Mouse (Mus musculus) heart, adult 11 months (tissue): ENCODE results near the gene Itga9.

ENCODE experiments used
- DNase-seq: peaks from one replicate; pipeline ENCODE4 v3.0.0; 2022

The Itga9 gene

DNA sequence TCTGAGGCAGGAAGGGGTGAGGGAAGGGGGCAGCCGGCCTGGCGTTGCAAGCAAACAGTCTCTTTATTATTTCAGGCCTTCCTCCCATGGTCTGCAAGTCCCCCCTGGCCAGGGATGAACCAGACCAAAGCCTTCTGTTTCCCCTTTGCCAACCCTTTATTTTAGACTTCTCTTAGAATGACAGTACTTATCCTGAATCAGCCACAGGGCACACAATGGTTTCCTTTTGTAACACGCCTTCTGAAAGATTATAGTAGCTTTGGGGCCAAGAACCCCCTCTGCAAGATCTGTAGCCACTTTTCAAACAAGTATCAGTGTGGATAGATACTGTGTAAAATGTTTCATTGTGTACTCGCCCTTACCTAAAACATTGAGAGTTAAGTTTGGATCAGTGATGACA lies 178.1 kb downstream of the Itga9 start:
- DNase-seq, result no peak

DNA sequence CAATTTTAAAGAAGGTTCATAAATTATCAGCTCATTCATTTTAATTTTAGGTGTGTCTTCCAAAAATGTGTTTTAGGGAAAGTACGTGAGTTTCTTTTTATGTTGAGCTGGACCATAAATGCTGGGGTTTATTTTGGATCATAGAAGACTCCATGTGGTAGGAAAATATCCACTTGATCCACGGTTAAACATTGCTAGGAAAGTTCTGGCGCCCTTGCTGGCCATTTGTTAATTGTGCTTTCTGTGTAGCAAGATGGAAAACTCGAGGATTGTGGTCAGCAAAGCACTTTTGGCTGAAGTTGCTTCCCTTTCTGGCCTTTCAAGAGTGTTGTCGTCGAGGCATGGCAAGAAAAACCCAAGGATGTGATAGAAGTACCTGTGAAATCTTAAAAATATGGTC lies 179.3 kb downstream of the Itga9 start:
- DNase-seq, result no peak

DNA sequence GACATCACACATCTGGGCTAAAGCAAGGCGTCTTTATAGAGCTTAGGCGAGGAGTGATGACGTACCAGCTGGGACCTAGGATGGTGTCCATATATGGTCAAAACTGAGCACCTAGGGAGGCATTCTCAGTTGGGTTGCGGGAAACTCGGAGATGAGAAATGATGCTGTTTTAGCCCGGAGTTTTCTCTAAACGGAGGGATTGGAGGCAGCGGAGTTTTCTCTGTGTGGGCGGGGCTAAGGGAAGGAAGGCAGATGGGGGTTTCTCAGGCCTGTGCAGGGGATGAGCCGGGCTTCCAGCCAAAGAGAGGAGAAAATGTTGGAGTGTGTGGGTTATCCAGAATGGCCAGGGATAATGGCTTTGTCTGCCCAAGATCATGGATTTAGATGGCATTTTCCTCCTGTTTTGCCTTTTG lies 182.4 kb downstream of the Itga9 start:
- no peak for DNase-seq

DNA sequence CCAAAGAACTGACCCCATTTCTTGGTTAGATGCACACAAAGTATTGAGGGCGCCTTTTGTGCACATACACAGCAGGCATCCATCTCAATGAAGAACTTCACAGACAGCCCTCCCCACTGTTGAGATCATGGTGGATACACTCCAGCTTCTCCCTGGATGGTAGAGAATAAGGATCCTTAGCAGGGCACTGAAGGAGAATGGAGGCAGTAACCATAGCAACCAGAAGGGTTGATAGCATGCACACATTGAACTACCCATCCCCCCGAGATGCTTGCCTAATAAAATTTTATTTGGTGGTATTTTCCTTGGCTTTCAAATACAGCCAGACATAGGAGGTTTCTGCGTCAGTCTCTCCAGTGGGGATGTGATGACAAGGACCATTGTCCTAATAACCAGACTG lies 184.7 kb downstream of the Itga9 start:
- DNase-seq, result no peak

DNA sequence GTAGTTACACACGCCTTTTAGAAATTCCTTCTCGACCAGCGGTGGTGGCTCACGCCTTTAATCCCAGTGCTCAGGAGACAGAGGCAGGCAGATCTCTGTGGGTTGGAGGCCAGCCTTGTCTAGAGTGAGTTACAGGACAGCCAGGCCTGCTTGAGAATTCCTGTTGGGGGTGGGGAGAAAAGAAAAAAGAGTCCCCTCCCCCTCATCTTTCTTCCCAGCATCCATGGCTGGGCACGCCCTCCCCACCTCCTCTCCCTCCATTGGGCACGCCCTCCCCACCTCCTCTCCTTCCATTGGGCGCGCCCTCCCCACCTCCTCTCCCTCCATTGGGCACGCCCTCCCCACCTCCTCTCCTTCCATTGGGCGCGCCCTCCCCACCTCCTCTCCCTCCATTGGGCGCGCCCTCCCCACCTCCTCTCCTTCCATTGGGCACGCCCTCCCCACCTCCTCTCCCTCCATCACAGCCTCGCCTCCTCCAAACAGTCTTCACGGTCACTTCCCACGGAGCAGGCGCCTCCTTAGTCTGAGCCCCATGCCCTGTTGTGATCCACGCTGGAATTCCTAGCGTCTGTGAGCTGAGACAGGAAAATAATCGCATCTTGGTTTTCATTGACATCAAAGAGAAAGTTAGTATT lies 186.8 kb downstream of the Itga9 start:
- DNase-seq, result no peak

DNA sequence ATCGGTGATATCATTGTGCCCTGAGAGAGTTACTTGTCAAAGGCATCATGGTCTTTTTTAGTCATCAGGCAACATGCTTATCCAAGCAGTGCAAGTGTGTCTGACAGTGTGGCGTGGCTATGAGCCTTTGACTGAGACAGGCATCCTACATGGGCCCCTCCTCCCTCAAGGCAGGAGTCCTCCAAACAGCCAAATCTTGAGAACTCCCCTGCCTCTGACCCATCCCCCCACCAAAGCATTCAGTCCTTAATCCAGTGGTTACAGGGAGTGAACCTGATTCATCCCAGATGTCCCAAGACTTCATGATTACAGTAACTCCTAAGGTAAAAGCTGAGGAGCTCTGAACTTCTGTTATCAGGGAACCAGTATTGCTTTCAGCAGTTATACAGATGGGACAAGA lies 188.2 kb downstream of the Itga9 start:
- no peak for DNase-seq

DNA sequence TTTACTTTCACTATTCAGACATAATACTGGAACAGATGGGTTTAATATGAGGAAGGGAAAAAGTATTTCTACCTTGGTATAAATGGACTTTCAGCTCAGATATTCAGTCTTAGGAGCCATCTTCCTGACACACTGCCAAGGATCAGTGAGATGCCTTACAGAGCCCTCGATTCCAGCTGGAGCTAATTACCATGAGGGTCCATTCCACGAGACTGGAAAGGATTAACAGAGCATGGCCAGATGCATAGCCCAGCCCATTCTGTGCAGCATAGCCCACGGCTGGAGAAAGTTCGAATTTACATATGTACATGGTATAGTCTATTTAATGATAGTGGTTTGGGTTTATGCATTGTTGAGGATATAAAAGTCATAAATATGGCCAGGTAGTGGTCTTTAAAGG lies 188.8 kb downstream of the Itga9 start:
- no peak for DNase-seq

DNA sequence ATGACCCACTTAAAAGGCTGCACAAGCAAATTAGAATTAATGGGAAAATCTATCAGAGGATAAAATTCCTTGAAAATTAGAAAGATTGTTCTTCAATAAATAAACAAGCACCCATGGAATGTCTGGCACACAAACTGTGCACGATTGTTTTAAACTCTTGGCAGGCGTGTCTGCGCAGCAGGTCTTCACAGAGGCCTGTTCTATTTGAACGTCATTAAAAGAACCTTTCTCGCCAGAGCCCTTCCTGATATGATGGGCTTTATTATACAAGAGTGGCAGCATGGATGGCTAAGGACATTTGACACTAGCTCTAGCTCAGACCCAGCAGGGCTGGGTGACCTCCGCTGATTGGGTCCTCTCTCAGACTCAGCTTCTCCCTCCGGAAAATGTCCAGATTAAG lies 192.6 kb downstream of the Itga9 start:
- peak; percentile 95 for DNase-seq

DNA sequence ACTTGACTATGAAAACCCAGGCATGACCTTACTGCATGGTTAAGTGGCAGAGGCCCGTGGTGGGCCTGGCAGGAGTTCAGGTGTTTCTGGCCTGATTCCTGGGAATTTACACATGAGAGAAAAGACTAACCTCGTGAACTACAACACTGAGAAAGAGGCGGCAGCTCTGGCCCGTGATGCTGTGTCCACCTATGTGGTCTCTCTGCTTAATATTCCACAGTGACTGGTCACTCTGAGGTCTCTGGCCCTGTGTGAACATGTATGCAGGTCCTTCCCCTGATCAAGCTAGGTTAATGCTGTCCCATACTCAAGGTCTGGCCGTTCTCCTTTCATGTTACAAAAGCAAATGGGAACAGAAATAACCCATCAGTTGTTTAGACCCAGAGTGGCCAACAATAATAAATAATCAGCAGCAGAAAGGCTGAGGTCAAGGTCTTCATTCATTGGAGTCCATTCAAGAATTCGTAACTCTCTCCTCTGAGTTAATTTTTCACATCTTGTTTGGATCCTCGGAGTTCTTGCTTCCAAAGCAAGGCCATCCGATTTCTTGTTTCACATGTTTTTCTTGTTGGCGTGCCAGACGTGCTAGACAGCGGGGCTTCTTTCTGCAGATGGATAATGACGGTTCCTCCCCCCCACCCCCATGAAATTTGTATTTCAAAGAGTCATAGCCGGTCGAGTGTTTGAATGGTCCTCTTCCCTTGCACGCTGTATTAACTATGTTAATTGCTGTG lies 194.9 kb downstream of the Itga9 start:
- peak; percentile 96 for DNase-seq

DNA sequence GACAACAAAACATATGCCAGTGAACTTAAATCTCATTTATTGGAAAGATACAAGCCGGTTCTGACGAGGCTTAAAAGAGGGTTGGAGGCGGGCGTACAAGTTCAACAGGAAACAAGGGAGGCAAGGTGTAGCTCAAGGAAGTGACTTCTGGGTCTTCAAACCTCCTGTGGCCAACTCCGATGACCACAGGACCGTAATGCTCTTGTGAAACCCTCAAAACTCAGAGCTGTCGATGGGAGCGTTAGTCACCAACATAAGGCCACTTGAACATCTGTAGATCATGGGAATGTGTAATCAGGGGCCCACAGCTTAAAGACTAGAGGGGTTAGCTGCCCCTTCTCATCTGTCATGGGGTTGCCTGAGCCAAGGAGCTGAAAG lies 195.4 kb downstream of the Itga9 start:
- no peak for DNase-seq

DNA sequence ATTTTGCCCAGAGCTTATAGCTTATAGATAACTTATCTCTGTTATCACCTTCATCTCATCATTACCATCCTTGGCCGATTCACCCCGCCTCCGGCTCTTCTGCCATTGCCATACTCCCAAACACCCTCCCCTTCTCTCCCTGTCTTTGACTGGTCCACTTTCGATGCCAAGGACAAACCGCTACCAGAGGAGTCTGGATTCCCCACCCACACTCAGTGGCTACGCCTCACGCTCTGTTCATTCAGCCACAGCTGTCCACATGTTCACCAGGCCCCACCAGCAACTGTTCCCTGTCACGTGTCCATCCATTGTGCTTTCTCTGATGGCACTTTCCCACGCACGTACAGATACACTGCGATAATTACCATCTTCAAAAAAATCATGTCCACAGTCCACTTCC lies 195.9 kb downstream of the Itga9 start:
- DNase-seq, result peak; percentile 94

DNA sequence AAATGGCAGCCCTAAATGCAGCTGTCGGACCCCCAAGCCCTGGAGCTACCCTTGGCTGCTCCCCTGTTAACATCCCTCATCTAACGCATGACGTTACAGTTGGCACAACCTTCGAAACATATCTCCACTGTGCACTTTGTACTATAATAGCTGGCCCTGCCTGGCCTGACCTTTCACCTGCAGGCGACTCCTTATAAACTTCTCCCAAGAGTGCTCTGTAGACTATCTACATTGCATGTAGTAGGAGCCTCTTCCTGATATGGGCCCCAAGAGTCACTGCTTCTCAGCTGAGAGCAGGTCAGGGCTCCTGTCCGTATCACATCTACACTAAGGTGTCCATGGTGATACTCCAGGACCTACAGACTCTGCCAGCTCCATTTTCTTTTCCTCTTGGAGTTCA lies 199.2 kb downstream of the Itga9 start:
- no peak for DNase-seq

DNA sequence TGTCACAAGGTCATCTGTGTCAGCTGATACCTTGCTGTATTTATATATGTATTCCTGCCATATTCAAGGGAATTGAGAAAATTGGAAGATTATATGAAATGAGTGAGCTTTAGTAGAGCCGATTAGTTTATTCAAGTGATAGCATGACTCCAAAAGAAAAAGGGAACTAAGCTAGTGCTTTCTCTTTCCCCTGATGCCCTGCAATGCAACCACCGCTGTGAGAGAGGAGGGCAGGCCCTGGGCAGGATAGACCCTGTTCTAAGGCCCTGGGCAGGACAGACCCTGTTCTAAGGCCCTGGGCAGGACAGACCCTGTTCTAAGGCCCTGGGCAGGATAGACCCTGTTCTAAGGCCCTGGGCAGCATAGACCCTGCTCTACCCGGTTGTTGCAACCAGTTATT lies 201.2 kb downstream of the Itga9 start:
- DNase-seq, result no peak

DNA sequence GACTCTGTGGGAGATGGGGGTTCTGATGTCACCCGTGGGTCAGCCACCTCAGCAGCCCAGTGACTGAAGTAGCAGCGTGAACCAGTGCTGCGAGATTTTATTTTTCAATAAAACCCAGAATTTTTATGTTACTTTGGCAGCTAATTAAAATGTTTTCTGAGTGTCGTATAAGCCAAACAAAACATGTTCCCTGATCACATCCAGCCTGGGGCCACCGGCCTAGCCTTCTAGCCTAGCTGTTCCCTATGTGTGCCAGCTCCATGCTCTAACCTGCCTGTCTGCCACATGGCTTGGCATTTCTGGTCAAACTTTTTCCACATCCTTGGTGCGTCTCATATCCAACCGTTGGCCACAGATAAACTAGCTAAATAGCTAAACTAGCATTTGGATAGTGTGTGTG lies 205.7 kb downstream of the Itga9 start:
- DNase-seq, result no peak

DNA sequence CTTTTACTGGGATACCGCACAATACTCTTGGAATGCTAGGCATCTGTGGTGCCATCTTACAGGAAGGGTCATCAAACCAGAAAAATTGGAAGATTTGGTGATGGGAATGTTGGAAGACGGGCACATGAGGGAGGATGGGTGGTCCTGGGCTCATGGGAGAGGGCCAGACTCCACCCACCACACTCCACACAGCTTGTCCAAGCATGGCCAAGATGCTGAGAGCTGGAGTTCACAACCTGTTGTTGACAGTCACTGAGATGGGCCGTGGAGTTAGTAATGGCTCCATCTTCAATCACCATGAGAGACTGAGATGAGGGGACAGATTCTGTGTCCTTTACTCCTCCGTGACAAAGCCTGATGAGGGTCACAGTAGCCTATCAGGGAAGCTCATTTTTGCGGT lies 207.0 kb downstream of the Itga9 start:
- DNase-seq, result no peak

DNA sequence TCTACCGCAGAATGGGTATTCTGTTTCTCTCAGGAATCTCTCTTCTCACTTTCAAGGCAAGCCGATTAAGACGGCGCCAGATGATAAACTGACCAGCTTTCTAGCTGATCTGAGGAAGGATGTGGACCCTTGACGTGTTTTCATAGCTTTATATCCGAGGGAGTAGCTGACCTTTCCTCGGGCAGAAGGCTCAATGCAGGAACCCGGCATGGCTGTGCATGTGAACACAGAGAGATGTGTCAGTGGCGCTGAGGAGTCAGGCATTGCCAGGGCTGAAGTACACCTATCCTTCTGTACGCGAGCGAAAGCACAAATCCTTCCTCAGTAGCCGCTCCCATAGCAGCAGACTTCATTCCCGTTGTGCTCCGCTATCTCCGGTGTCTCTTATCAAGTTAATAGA lies 207.6 kb downstream of the Itga9 start:
- no peak for DNase-seq

DNA sequence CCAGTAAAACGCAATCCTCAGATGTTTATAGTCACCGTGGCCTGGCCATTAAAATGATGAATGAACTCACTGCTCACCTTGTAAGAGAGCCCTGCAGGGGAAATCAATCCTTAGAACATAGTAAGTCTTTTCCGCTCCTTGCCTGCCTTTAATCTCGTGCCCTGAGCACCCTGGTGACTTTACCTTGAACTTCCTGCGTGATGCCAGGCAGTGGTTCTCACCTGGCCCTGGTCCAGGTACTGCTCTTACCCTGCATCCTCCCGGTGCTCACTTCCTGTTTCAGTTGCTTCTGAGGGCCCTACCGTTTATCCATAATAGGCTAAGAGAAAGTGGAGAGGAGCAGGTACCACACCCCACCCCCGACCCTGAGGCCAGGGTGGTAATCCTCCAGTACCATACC lies 208.0 kb downstream of the Itga9 start:
- no peak for DNase-seq

DNA sequence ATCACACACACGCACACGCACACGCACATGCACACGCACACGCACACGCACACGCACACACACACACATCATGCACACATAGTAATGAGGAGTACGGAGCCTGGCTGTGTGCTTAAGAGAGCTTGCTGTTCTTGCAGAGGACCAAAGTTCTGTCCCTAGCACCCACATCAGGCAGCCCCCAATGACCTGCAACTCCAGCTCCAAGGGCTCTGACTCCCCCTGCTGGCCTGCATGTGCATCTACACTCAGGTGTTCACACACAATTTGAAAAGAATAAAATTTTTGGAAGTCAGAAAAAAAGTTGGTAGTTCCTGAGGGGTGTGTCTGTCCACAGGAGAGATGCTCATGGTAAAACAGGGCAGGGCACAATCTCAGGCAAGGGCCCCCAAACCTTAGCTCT lies 209.1 kb downstream of the Itga9 start:
- no peak for DNase-seq

DNA sequence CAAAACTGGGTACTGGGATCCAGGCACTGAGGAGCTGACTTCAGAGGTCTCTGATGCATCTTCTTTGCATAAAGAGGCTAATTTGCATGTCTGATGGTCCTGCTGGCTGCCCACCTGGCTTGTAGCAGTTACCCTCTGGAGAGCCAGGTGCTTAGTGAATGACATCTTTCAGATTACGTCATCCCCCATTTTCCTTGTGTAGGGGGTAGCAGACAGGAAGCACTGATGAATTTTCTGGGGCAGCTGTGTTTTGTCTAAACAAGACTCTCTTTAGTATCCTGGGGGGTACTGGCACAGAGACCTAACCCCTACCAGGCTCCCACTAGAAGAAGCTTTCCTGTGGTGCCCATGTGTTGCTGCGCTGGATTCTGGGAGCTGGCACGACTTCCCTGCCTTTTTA lies 212.0 kb downstream of the Itga9 start:
- DNase-seq, result peak; percentile 62

DNA sequence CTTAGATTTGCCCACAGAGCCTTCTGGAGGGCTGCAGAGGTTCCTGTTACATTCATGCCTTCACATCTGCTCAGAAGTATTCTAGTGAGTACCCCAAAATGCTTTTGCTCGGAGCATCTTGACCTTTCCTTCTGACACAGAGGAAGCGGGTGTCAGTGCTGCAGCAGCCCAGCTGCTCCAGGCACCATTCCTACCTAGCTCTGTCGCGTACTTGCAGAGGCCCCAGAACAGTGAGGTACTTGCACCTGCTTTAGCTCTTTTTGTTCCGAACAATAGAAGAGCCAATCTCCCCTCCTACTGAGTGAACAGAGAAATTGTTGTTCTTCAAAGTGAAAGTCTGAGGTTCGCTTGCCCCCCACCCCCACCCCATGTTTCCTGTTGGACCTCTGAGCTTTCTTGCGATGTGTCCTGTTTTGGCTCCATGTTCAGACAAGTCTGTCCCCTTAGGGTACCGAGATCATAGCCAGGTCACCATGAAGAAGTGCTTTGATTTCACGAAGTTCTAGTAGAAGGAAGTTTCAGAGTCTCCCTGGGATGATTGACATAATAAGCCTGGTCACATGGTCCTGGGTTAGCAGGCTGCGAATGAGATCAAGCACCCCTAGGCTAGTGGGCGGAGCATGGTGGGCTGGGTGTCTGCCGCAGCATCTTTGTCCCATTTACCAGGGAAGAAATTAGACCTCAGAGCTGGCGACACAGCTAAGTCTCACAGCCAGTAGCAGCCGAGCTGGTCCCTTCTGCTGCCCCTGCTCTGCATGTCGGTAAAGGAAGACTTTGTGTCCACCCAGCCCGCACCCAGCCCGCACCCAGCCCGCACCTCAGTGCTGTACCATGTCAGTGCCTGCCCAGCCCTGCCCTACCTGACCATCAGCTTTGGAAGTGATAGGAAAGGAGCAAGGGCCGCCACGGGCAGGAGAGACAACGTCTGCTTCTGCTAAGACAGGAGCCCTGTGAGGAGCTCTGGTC lies 215.0 kb downstream of the Itga9 start:
- peak; percentile 96 for DNase-seq

DNA sequence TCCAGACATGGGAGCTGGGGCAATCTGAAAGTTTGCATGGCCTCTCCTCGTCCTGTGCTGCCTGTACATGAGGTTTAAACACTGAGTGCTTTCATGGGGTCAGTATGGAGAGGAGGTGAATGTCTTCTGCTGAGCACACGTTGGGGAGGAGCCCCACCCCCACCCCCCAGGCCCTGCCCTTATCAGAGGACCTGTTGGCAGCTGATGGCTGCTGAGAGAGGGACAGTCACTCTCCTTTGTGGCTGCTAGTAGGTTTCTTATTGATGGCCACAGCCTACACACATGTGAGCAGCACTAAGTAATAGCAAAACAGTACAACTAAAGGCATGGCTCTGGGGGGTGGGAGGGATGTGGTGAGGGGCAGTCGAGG lies 215.7 kb downstream of the Itga9 start:
- DNase-seq, result no peak

DNA sequence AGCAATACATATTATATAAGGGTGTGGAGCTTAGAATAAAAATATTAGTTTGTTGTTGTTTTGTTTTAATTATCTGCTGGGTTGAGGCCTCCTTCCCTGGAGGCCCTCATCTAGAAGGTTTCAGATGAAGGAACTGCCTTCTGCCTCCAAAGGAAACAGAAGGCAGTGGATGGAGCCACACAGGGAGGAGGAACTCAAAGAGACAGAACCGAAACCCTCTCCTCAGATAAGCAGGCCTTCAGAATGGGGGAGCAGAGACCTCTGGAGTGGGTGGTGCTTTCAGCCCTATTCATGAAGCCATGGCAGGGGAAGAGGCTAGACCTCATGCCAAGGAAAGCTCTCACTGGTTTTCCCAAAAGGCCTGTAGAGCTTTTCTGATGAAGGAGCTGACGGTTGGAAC lies 216.1 kb downstream of the Itga9 start:
- no peak for DNase-seq

DNA sequence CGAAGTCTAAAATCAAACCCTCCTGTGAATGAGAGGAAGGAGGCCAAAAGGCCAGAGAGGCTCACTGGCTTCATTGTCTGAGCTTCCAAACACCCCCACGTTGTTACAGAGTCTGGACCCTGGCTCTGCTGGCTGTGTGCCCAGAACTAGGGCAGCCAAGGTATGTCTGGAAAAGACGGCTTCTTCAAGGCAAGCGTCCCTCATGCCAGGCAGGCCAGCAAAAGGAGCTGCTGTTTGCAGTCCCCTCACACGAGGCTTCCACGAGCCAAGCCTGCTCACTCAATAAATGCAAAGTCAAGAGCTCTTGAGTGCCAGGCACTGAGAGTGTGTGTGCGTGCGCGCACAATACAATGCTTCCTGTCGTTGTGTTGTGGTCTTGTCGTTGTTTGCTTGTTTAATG lies 224.6 kb downstream of the Itga9 start:
- DNase-seq, result peak; percentile 93

DNA sequence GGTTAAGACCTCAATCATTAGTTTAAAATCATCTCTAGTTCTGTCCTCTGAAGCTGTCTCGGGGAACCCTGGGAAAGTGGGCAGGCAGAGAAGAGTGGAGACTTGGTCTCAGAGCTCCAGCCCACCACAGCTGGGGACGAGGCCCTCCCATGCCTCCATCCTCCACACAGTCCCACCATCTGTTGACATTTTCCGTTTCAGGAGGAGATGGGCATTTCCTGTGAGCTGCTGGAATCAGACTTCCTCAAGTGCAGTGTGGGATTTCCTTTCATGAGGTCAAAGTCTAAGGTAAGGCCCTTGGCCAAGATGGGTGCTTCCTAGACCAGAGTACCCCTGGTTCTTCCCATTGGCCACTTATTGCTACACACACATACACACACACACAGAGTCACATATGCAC lies 226.0 kb downstream of the Itga9 start:
- DNase-seq, result no peak
